Mouse (Mus musculus) stomach, postnatal 0 days (tissue): ENCODE measurements around the gene Rhof. TPM values are rescaled to one million over a fixed set of nuclear protein-coding genes. Genes with fewer than 3 reads are reported as not detected.

Experiments
- ATAC-seq: fragments of 200-750 bp; cut with Nextera tagmentation; 2 replicates; pipeline ENCODE4 v1.8.0; 2017; ENCODE audit not compliant: low FRiP score, low TSS enrichment
- DNase-seq: peaks from one replicate; pipeline ENCODE4 v3.0.0-alpha.2; 2016; ENCODE audit warnings: low spot score
- H3K27ac ChIP-seq: fragments of 300-500 bp; sonication (generic); replicated peaks from 2 replicates; pipeline ENCODE4 v1.5.1; 2014; ENCODE audit warnings: mild to moderate bottlenecking, control low read depth
- H3K27me3 ChIP-seq: fragments of 300-500 bp; sonication (generic); 2 replicates; pipeline ENCODE4 v1.6.1; 2014; ENCODE audit warnings: low read length; ENCODE audit not compliant: control insufficient read depth, insufficient read depth
- H3K36me3 ChIP-seq: fragments of 300-500 bp; sonication (generic); 2 replicates; pipeline ENCODE4 v1.6.1; 2014; ENCODE audit warnings: low read length, mixed read lengths; ENCODE audit not compliant: control insufficient read depth, insufficient read depth
- H3K4me1 ChIP-seq: fragments of 300-500 bp; sonication (generic); replicated peaks from 2 replicates; pipeline ENCODE4 v1.6.1; 2014; ENCODE audit warnings: antibody characterized with exemption; ENCODE audit not compliant: control insufficient read depth, insufficient read depth
- H3K4me2 ChIP-seq: fragments of 300-500 bp; sonication (generic); replicated peaks from 2 replicates; pipeline ENCODE4 v1.6.1; 2014; ENCODE audit warnings: low read depth, mild to moderate bottlenecking, control low read depth, moderate library complexity
- H3K4me3 ChIP-seq: fragments of 300-500 bp; sonication (generic); 2 replicates; pipeline ENCODE4 v1.5.1; 2014; ENCODE audit warnings: low read depth, low read length, control low read depth
- H3K9ac ChIP-seq: fragments of 300-500 bp; sonication (generic); 2 replicates; pipeline ENCODE4 v1.6.1; 2014; ENCODE audit warnings: mild to moderate bottlenecking, low read length, control low read depth, mixed read lengths
- H3K9me3 ChIP-seq: fragments of 300-500 bp; sonication (generic); 2 replicates; pipeline ENCODE4 v1.6.1; 2016; ENCODE audit warnings: low read length; ENCODE audit not compliant: control insufficient read depth
- CTCF ChIP-seq: IDR thresholded peaks from 2 replicates; pipeline ENCODE4 v1.5.1; 2016; ENCODE audit warnings: antibody characterized with exemption, low read depth, mild to moderate bottlenecking, moderate library complexity
- EP300 ChIP-seq: optimal IDR thresholded peaks from 2 replicates; pipeline ENCODE3; 2016; ENCODE audit warnings: antibody characterized with exemption
- WGBS: fragments of 180-500 bp; shearing (Covaris S2); extraction: QIAGEN DNeasy Blood & Tissue Kit; methylation state at CpG from one replicate; pipeline ENCODE4 v1.1.7; 2014; 5-methylcytosine and 5-hydroxymethylcytosine counted together
- polyA plus RNA-seq: library from polyadenylated mRNA; unstranded; fragments of >200 nt; fragmentation: Nextera tagmentation; extraction: Ambion mirVana; gene quantifications from 2 replicates; pipeline ENCODE4 v1.2.1, GENCODE M21; 2015

The Rhof gene
- polyA plus RNA-seq, 1 experiment from 2014 or later = 18.6 TPM

DNA sequence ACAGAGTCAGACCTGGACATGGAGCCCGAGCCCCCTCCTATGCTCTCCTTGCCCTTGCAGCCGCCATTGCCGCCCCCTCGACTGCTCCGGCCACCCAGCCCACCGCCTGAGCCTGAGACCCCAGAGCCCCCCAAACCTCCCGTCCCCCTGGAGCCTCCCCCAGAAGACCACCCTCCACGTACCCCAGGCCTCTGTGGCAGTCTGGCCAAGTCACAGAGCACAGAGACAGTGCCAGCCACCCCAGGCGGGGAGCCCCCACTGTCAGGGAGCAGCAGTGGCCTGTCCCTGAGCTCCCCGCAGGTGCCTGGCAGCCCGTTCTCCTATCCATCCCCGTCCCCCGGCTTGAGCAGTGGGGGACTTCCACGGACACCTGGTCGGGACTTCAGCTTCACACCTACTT, 27.4 kb upstream of the Rhof start:
- ATAC-seq (no peak), DNase-seq (no peak)
- Histone ChIP-seq H3K9me3 (no peaks in the 10 kb centered on the region), H3K4me1 (no peaks in the 10 kb centered on the region), H3K36me3 (peaks cover 59% of the 10 kb centered on the region), H3K4me2 (no peak overlapping the region), H3K27ac (no peak overlapping the region), H3K9ac (no peak overlapping the region), H3K4me3 (no peak overlapping the region), H3K27me3 (no peaks in the 10 kb centered on the region)
- TF ChIP-seq EP300 (no peak), CTCF (no peak)
- 95% methylated on average over 11 of the region's 15 CpGs for WGBS

DNA sequence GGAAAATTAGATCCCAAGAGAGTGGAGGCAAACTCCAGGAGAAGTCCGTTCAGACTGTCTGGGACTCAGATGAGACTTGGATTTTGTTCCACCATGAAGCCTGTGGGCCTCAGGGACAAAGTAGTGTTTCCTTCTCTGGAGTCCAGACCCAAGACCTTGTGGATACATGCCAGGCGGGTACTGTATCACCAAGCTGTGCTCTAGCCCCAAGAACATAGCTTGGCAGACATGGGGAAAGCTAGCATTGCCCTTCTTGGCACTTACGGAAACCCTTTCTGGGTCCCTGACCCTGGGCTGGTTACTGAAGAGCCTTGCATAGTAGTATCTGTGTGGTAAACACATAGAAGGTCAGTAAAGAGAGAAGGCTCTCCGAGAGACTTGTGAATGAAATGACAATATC, 27.0 kb upstream of the Rhof start:
- WGBS = 89% methylated on average over 4 of the region's 4 CpGs
- no peak for TF ChIP-seq EP300
- TF ChIP-seq CTCF = no peak
- no peak overlapping the region for H3K27ac ChIP-seq
- H3K4me2 ChIP-seq = no peak overlapping the region
- H3K36me3 ChIP-seq = peaks cover 57% of the 10 kb centered on the region
- DNase-seq (no peak), ATAC-seq (no peak)
- no peaks in the 10 kb centered on the region for H3K9me3 ChIP-seq
- H3K27me3 ChIP-seq = no peaks in the 10 kb centered on the region
- no peaks in the 10 kb centered on the region for H3K4me1 ChIP-seq
- H3K4me3 ChIP-seq = no peak overlapping the region
- H3K9ac ChIP-seq = no peak overlapping the region

DNA sequence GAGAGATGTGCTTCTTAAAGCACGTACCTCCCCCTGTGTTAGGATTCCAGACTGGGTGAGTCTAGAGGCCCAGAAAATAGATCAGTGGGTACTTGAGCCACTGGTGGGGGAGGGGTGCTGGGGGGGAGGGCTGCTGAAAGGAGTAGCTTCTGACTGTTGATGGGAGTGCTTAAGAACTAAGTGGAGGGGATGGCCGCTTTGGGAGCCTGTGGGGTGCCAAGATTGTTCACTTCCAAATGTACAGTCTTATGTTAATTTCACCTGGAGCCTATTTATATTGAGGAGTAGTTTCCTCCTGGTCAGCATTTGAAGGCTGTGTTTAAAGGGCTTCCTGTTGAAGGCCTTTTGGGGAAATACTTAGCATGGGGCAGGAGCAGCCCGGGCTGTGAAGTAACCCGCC, 25.5 kb upstream of the Rhof start:
- ATAC-seq (no peak), DNase-seq (no peak)
- Histone ChIP-seq H3K4me2 (no peak overlapping the region), H3K36me3 (peaks cover 44% of the 10 kb centered on the region), H3K4me1 (no peaks in the 10 kb centered on the region), H3K27me3 (no peaks in the 10 kb centered on the region), H3K27ac (no peak overlapping the region), H3K9me3 (no peaks in the 10 kb centered on the region), H3K4me3 (no peak overlapping the region), H3K9ac (no peak overlapping the region)
- WGBS = 86% methylated on average over 4 of the region's 4 CpGs
- TF ChIP-seq CTCF (no peak), EP300 (no peak)

DNA sequence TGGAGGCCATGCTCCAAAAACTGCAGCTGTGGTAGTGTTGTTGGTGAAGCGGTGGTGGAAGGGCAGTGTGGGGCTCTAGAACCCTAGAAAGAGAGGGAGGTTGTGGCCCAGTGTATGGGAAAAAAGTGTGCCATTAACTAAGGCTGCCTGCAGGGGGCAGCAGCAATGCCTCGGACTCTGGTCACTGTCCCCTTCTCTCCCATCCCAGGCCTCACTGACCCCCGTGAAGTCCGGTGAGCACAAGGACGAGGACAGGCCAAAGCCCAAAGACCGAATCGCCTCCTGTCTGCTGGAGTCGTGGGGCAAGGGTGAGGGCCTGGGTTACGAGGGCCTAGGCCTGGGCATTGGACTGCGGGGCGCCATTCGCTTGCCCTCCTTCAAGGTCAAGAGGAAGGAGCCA, 24.3 kb upstream of the Rhof start:
- 90% methylated on average over 12 of the region's 12 CpGs for WGBS
- DNase-seq = no peak
- no peak for ATAC-seq
- TF ChIP-seq EP300 = no peak
- peak; percentile 67 for TF ChIP-seq CTCF
- no peak overlapping the region for H3K27ac ChIP-seq
- H3K4me1 ChIP-seq = no peaks in the 10 kb centered on the region
- H3K27me3 ChIP-seq = no peaks in the 10 kb centered on the region
- no peak overlapping the region for H3K4me3 ChIP-seq
- H3K9ac ChIP-seq = no peak overlapping the region
- H3K36me3 ChIP-seq = peaks cover 49% of the 10 kb centered on the region
- H3K4me2 ChIP-seq = no peak overlapping the region
- H3K9me3 ChIP-seq = no peaks in the 10 kb centered on the region

DNA sequence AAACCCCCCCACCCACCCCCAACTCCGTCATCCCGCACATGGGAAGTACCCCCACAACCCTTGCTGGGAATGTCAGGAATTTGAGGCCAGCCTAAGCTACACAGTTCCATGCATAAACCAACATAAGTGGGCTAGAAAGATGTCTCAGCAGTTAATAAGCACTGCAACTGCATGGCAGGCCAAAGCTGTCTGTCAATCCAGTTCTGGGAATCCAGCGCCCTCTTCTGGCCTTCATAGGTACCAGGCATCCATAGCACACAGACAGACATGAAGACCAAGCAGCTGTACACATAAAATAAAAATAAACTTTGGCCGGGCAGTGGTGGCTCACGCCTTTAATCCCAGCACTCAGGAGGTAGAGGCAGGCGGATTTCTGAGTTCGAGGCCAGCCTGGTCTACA, 22.9 kb upstream of the Rhof start:
- 0 out of 2 replicates have a peak, but pooled peaks have one; percentile 18 for ATAC-seq
- DNase-seq = peak; percentile 72
- WGBS = 36% methylated on average over 7 of the region's 7 CpGs
- Histone ChIP-seq H3K27ac (no peak overlapping the region), H3K9me3 (no peaks in the 10 kb centered on the region), H3K4me1 (peaks cover 4% of the 10 kb centered on the region), H3K4me3 (no peak overlapping the region), H3K9ac (no peak overlapping the region), H3K36me3 (peaks cover 42% of the 10 kb centered on the region), H3K4me2 (no peak overlapping the region), H3K27me3 (no peaks in the 10 kb centered on the region)
- TF ChIP-seq CTCF = peak; percentile 85
- TF ChIP-seq EP300 = no peak

DNA sequence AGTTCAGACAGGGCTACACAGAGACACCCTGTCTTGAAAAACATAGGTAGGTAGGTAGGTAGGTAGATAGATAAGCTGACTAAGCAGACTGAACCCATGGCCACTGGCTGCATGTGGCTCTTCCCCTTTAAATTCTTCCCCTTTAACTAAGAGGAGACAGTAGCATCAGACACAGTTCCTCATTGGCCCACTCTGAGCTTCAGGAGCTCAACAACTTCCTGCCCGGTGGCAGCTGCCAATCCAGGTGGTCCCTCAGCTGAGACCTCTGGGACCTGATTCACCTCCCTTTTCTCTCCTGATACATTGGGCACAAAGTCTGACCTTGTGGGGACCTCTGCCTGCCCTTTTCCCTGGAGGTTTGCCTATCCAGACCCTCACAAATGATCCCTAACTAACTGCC, 20.4 kb upstream of the Rhof start:
- Histone ChIP-seq H3K4me2 (no peak overlapping the region), H3K4me1 (peaks cover 4% of the 10 kb centered on the region), H3K9ac (no peak overlapping the region), H3K27me3 (no peaks in the 10 kb centered on the region), H3K36me3 (peaks cover 31% of the 10 kb centered on the region), H3K27ac (no peak overlapping the region), H3K4me3 (no peak overlapping the region), H3K9me3 (no peaks in the 10 kb centered on the region)
- TF ChIP-seq CTCF (no peak), EP300 (no peak)
- DNase-seq (no peak), ATAC-seq (no peak)
- 77% methylated on average over 1 of the region's 1 CpGs for WGBS
